Mouse (Mus musculus): ENCODE measurements around the gene Spata45. TPM values are rescaled to one million over a fixed set of nuclear protein-coding genes. Genes with fewer than 3 reads are reported as not detected.
"Not testable (repeated sequence)": the region's sequence is repeated elsewhere in the genome, so short reads cannot be mapped to it uniquely, and the experiment has no call there.

The Spata45 gene
- polyA plus RNA-seq, 1 experiment from 2014 or later, result not detected

DNA sequence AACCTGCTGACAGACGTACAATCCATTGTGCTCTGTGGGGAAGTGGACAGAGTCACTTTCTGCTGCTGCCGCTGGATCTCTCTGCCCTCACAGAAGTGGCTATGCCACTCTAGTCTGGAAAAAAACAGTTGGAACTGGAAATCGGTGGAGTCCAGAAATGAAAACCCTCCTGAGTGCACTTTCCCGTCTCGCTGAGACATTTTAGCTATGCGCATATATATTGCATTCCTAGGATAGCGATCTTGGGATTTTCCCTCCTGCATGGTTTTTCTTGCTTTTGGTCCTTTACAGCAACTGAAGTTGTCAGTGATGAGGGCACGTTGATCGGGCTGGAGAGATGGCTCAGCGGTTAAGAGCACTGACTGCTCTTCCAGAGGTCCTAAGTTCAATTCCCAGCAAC is 6.3 kb upstream of the Spata45 start:
- no peak overlapping the region for H3K4me3 ChIP-seq (ENCODE audit: low read depth, low read length)
- H3K36me3 ChIP-seq (ENCODE audit: control insufficient read depth, insufficient read depth, low read length), result no peaks in the 10 kb centered on the region
- no peak overlapping the region for H3K9ac ChIP-seq (replicated peaks; ENCODE audit: low read depth, low read length)
- H3K9me3 ChIP-seq (ENCODE audit: control insufficient read depth, low read depth, low read length), result no peaks in the 10 kb centered on the region
- no peak overlapping the region for H3K27ac ChIP-seq (ENCODE audit: low read length)
- no peak overlapping the region for H3K4me2 ChIP-seq (replicated peaks; ENCODE audit: low read depth, low read length)
- ATAC-seq (ENCODE audit: insufficient number of reproducible peaks, insufficient read depth, low FRiP score, low read depth), result no peak
- H3K4me1 ChIP-seq (ENCODE audit: control insufficient read depth, insufficient read depth, low read length), result peaks cover 7% of the 10 kb centered on the region
- no peaks in the 10 kb centered on the region for H3K27me3 ChIP-seq (ENCODE audit: control insufficient read depth, insufficient read depth, low read length)
- 67% methylated on average over 10 of the region's 10 CpGs for WGBS

DNA sequence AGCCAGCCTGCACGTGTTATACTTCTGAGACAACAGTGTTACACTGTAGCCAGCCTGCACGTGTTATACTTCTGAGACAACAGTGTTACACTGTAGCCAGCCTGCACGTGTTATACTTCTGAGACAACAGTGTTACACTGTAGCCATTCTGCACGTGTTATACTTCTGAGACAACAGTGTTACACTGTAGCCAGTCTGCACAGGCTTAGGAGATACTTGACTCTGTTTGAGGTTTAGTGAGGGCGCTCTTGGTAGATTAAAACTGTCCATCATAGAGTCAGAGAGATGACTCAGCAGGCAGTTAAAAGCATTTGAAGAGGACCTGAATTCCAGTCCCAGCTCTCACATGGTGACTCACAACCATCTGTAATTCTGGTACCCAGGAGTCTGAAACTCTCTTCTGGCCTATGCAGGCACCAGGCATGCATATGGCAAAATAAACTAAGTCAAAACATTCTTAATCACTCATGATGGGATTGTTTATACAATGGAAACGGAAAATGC is 5.5 kb upstream of the Spata45 start:
- 53% methylated on average over 6 of the region's 6 CpGs for WGBS
- not testable (repeated sequence) for H3K4me2 ChIP-seq (replicated peaks; ENCODE audit: low read depth, low read length); H3K27me3 ChIP-seq (ENCODE audit: control insufficient read depth, insufficient read depth, low read length); H3K27ac ChIP-seq (ENCODE audit: low read length); H3K9ac ChIP-seq (replicated peaks; ENCODE audit: low read depth, low read length); H3K4me1 ChIP-seq (ENCODE audit: control insufficient read depth, insufficient read depth, low read length); ATAC-seq (ENCODE audit: insufficient number of reproducible peaks, insufficient read depth, low FRiP score, low read depth); H3K9me3 ChIP-seq (ENCODE audit: control insufficient read depth, low read depth, low read length); H3K4me3 ChIP-seq (ENCODE audit: low read depth, low read length); H3K36me3 ChIP-seq (ENCODE audit: control insufficient read depth, insufficient read depth, low read length)

DNA sequence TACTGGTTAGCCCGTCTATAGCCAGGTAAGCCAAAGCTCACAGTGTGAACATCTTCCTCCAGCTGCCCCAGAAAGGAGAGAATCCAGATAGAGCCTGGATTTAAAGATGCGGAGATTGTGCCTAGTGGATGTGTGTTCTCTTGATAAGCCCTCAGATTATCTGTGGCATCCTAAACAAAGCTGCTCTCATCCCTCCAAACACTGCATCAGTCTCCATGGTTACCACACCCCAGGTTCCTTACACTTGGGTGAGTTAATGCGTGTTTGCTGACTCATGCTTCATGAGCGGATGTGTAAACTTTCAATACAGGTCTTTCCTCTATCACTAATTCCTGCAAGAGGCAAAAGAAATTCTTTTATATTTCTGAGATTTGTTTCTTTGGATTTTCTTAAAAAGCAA is 790 bp upstream of the Spata45 start:
- ATAC-seq (ENCODE audit: insufficient number of reproducible peaks, insufficient read depth, low FRiP score, low read depth), result no peak
- H3K4me2 ChIP-seq (replicated peaks; ENCODE audit: low read depth, low read length), result no peak overlapping the region
- H3K4me1 ChIP-seq (ENCODE audit: control insufficient read depth, insufficient read depth, low read length), result no peaks in the 10 kb centered on the region
- no peaks in the 10 kb centered on the region for H3K9me3 ChIP-seq (ENCODE audit: control insufficient read depth, low read depth, low read length)
- H3K9ac ChIP-seq (replicated peaks; ENCODE audit: low read depth, low read length), result no peak overlapping the region
- H3K27me3 ChIP-seq (ENCODE audit: control insufficient read depth, insufficient read depth, low read length), result no peaks in the 10 kb centered on the region
- no peaks in the 10 kb centered on the region for H3K36me3 ChIP-seq (ENCODE audit: control insufficient read depth, insufficient read depth, low read length)
- WGBS, result 32% methylated on average over 4 of the region's 4 CpGs
- H3K27ac ChIP-seq (ENCODE audit: low read length), result no peak overlapping the region
- H3K4me3 ChIP-seq (ENCODE audit: low read depth, low read length), result no peak overlapping the region

DNA sequence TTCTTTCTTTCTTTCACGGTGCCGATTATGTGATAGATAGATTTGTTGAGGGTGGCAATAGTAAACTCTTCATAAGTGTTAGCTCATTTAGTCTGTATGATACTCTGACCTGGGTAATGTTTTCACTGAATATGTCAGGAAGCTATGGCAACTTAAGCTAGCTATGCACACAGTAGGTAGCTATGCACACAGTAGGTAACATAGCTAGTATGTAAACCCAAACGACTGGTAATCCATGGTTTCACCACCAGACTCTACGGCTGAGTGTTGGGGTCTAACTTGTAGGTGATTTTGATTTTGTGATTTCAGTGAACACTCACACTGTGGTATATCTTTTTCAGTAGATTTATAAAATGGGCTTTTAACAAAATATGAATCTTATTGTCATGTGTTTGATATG is 1.6 kb downstream of the Spata45 start:
- Histone ChIP-seq H3K9me3 (ENCODE audit: control insufficient read depth, low read depth, low read length) (no peaks in the 10 kb centered on the region), H3K4me2 (replicated peaks; ENCODE audit: low read depth, low read length) (no peak overlapping the region), H3K4me1 (ENCODE audit: control insufficient read depth, insufficient read depth, low read length) (no peaks in the 10 kb centered on the region), H3K36me3 (ENCODE audit: control insufficient read depth, insufficient read depth, low read length) (no peaks in the 10 kb centered on the region), H3K4me3 (ENCODE audit: low read depth, low read length) (no peak overlapping the region), H3K27me3 (ENCODE audit: control insufficient read depth, insufficient read depth, low read length) (no peaks in the 10 kb centered on the region), H3K9ac (replicated peaks; ENCODE audit: low read depth, low read length) (no peak overlapping the region), H3K27ac (ENCODE audit: low read length) (no peak overlapping the region)
- no peak for ATAC-seq (ENCODE audit: insufficient number of reproducible peaks, insufficient read depth, low FRiP score, low read depth)
- 89% methylated on average over 4 of the region's 4 CpGs for WGBS

GRCm38 (mm10) chr1:191041352-191041751 is 4.9 kb downstream of the Spata45 start:
- Histone ChIP-seq H3K27me3 (ENCODE audit: control insufficient read depth, insufficient read depth, low read length) (no peaks in the 10 kb centered on the region), H3K4me1 (ENCODE audit: control insufficient read depth, insufficient read depth, low read length) (no peaks in the 10 kb centered on the region), H3K4me2 (replicated peaks; ENCODE audit: low read depth, low read length) (no peak overlapping the region), H3K9me3 (ENCODE audit: control insufficient read depth, low read depth, low read length) (no peaks in the 10 kb centered on the region), H3K4me3 (ENCODE audit: low read depth, low read length) (no peak overlapping the region), H3K36me3 (ENCODE audit: control insufficient read depth, insufficient read depth, low read length) (no peaks in the 10 kb centered on the region), H3K27ac (ENCODE audit: low read length) (no peak overlapping the region), H3K9ac (replicated peaks; ENCODE audit: low read depth, low read length) (no peak overlapping the region)
- ATAC-seq (ENCODE audit: insufficient number of reproducible peaks, insufficient read depth, low FRiP score, low read depth), result no peak

DNA sequence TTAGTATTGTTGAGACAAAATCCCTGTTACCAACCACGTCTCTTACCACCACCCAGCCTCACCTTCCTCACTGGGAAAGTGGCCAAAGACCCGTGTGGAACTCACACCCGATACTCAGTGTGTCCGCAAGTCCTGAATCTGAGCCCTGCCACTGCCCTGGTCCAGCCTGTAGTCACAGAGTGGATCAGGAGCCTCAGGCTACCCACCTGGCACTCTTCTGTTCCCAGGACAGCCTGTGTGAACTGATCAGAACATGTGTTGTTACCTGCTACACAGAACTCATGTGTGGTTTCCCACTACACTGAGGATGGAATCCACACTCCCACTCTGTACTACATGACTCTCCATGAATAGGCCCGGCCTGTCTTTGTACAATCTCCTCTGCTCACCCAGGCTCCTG is 5.7 kb downstream of the Spata45 start:
- Histone ChIP-seq H3K27ac (ENCODE audit: low read length) (no peak overlapping the region), H3K4me1 (ENCODE audit: control insufficient read depth, insufficient read depth, low read length) (no peaks in the 10 kb centered on the region), H3K9me3 (ENCODE audit: control insufficient read depth, low read depth, low read length) (no peaks in the 10 kb centered on the region), H3K4me2 (replicated peaks; ENCODE audit: low read depth, low read length) (no peak overlapping the region), H3K4me3 (ENCODE audit: low read depth, low read length) (no peak overlapping the region), H3K36me3 (ENCODE audit: control insufficient read depth, insufficient read depth, low read length) (no peaks in the 10 kb centered on the region), H3K27me3 (ENCODE audit: control insufficient read depth, insufficient read depth, low read length) (no peaks in the 10 kb centered on the region), H3K9ac (replicated peaks; ENCODE audit: low read depth, low read length) (no peak overlapping the region)
- ATAC-seq (ENCODE audit: insufficient number of reproducible peaks, insufficient read depth, low FRiP score, low read depth), result no peak
- 78% methylated on average over 5 of the region's 5 CpGs for WGBS

DNA sequence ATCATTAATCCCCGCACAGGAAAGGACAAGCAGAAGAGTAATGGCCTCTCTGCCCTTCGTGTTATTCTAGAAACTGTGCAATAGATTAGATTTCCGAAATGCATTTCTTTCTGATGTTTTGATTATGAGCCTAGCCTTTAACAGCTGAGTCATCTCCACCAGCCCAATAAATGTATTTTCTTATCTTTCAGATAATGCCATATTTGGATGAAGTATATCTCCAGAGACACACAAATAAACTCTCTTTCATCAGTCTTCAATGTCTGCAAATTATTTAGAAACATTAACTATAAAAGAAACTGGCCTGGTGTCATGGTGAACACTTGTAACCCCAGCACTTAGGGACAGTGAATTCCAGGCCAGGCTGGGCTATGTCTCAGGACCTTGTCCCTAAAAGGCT is 6.2 kb downstream of the Spata45 start:
- no peak overlapping the region for H3K27ac ChIP-seq (ENCODE audit: low read length)
- 38% methylated on average over 3 of the region's 3 CpGs for WGBS
- no peak overlapping the region for H3K4me3 ChIP-seq (ENCODE audit: low read depth, low read length)
- no peak overlapping the region for H3K4me2 ChIP-seq (replicated peaks; ENCODE audit: low read depth, low read length)
- ATAC-seq (ENCODE audit: insufficient number of reproducible peaks, insufficient read depth, low FRiP score, low read depth), result no peak
- no peak overlapping the region for H3K9ac ChIP-seq (replicated peaks; ENCODE audit: low read depth, low read length)
- no peaks in the 10 kb centered on the region for H3K9me3 ChIP-seq (ENCODE audit: control insufficient read depth, low read depth, low read length)
- no peaks in the 10 kb centered on the region for H3K27me3 ChIP-seq (ENCODE audit: control insufficient read depth, insufficient read depth, low read length)
- H3K4me1 ChIP-seq (ENCODE audit: control insufficient read depth, insufficient read depth, low read length), result no peaks in the 10 kb centered on the region
- H3K36me3 ChIP-seq (ENCODE audit: control insufficient read depth, insufficient read depth, low read length), result no peaks in the 10 kb centered on the region

- no peak overlapping the region for H3K4me3 ChIP-seq (ENCODE audit: low read depth, low read length)
- H3K9me3 ChIP-seq (ENCODE audit: control insufficient read depth, low read depth, low read length), result no peaks in the 10 kb centered on the region
- no peak overlapping the region for H3K9ac ChIP-seq (replicated peaks; ENCODE audit: low read depth, low read length)
- H3K27me3 ChIP-seq (ENCODE audit: control insufficient read depth, insufficient read depth, low read length), result no peaks in the 10 kb centered on the region
- H3K27ac ChIP-seq (ENCODE audit: low read length), result no peak overlapping the region
- 93% methylated on average over 2 of the region's 2 CpGs for WGBS
- no peak for ATAC-seq (ENCODE audit: insufficient number of reproducible peaks, insufficient read depth, low FRiP score, low read depth)
- H3K4me1 ChIP-seq (ENCODE audit: control insufficient read depth, insufficient read depth, low read length), result no peaks in the 10 kb centered on the region
- no peak overlapping the region for H3K4me2 ChIP-seq (replicated peaks; ENCODE audit: low read depth, low read length)
- H3K36me3 ChIP-seq (ENCODE audit: control insufficient read depth, insufficient read depth, low read length), result no peaks in the 10 kb centered on the region
These were observed 8.8 kb downstream of the Spata45 start for GRCm38 (mm10) chr1:191045264-191045663.

GRCm38 (mm10) chr1:191046231-191046824 is 9.9 kb downstream of the Spata45 start:
- no peak overlapping the region for H3K4me2 ChIP-seq (replicated peaks; ENCODE audit: low read depth, low read length)
- H3K9ac ChIP-seq (replicated peaks; ENCODE audit: low read depth, low read length), result no peak overlapping the region
- H3K27me3 ChIP-seq (ENCODE audit: control insufficient read depth, insufficient read depth, low read length), result no peaks in the 10 kb centered on the region
- ATAC-seq (ENCODE audit: insufficient number of reproducible peaks, insufficient read depth, low FRiP score, low read depth), result no peak
- WGBS, result 67% methylated on average over 7 of the region's 7 CpGs
- no peak overlapping the region for H3K27ac ChIP-seq (ENCODE audit: low read length)
- H3K9me3 ChIP-seq (ENCODE audit: control insufficient read depth, low read depth, low read length), result no peaks in the 10 kb centered on the region
- H3K36me3 ChIP-seq (ENCODE audit: control insufficient read depth, insufficient read depth, low read length), result no peaks in the 10 kb centered on the region
- H3K4me1 ChIP-seq (ENCODE audit: control insufficient read depth, insufficient read depth, low read length), result no peaks in the 10 kb centered on the region
- H3K4me3 ChIP-seq (ENCODE audit: low read depth, low read length), result no peak overlapping the region
